Mouse (Mus musculus) kidney, embryonic 16.5 days (tissue): ENCODE data around the gene Nanos2. TPM values are rescaled to one million over a fixed set of nuclear protein-coding genes. Genes with fewer than 3 reads are reported as not detected.
A peak's percentile ranks its signal among the peaks of the same experiment; 100 is the strongest.

Experiments
- ATAC-seq: fragments of 200-750 bp; cut with Nextera tagmentation; 2 replicates; pipeline ENCODE4 v1.8.0; 2017; ENCODE audit warnings: moderate TSS enrichment; ENCODE audit not compliant: low FRiP score, low TSS enrichment
- H3K27ac ChIP-seq: fragments of 300-500 bp; sonication (generic); 2 replicates; pipeline ENCODE4 v1.5.1; 2014; ENCODE audit warnings: low read length
- H3K27me3 ChIP-seq: fragments of 300-500 bp; sonication (generic); 2 replicates; pipeline ENCODE4 v1.6.1; 2014; ENCODE audit warnings: low read length, control low read depth, mixed read lengths; ENCODE audit not compliant: insufficient read depth
- H3K36me3 ChIP-seq: fragments of 300-500 bp; sonication (generic); 2 replicates; pipeline ENCODE4 v1.6.1; 2014; ENCODE audit warnings: low read length, control low read depth, mixed read lengths; ENCODE audit not compliant: insufficient read depth
- H3K4me1 ChIP-seq: fragments of 300-500 bp; sonication (generic); 2 replicates; pipeline ENCODE4 v1.6.1; 2014; ENCODE audit warnings: low read length, control low read depth, mixed read lengths; ENCODE audit not compliant: insufficient read depth
- H3K4me2 ChIP-seq: fragments of 300-500 bp; sonication (generic); replicated peaks from 2 replicates; pipeline ENCODE4 v1.6.1; 2014; ENCODE audit warnings: low read depth, low read length
- H3K4me3 ChIP-seq: fragments of 300-500 bp; sonication (generic); 2 replicates; pipeline ENCODE4 v1.5.1; 2014; ENCODE audit warnings: mild to moderate bottlenecking, low read length
- H3K9ac ChIP-seq: fragments of 300-500 bp; sonication (generic); replicated peaks from 2 replicates; pipeline ENCODE4 v1.6.1; 2014; ENCODE audit warnings: low read length
- H3K9me3 ChIP-seq: fragments of 300-500 bp; sonication (generic); 2 replicates; pipeline ENCODE4 v1.6.1; 2016; ENCODE audit warnings: low read length, control low read depth
- whole genome bisulfite sequencing: fragments of 180-500 bp; shearing (Covaris S2); extraction: QIAGEN DNeasy Blood & Tissue Kit; methylation state at CpG from one replicate; pipeline ENCODE4 v1.1.7; 2014; 5-methylcytosine and 5-hydroxymethylcytosine counted together
- polyA plus RNA-seq: library from polyadenylated mRNA; unstranded; fragments of >200 nt; fragmentation: Nextera tagmentation; extraction: Ambion mirVana; gene quantifications from 2 replicates; pipeline ENCODE4 v1.2.1, GENCODE M21; 2015

The Nanos2 gene
- polyA plus RNA-seq, 1 experiment from 2014 or later = not detected

DNA sequence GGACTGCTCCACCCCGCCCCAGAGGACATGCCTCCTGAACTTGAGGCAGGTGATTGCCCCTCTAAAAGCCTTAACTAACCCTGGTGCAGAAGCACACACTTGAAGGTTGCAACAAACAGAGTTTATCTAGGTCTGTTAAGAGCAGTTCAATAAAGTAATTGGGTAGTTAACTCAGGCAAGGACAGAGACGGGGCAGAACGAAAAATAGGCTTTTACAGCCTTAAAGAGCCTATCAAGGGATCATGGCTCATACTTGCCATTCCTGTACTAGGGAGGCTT, 14.5 kb downstream of the Nanos2 start:
- no peaks in the 10 kb centered on the region for H3K27me3 ChIP-seq
- no peak overlapping the region for H3K4me3 ChIP-seq
- H3K27ac ChIP-seq = peak overlapping the region; percentile 1; the same call in 1 of the 2 replicates
- 43% methylated on average over 3 of the region's 3 CpGs for WGBS
- peaks cover 14% of the 10 kb centered on the region for H3K36me3 ChIP-seq
- no peak overlapping the region for H3K9ac ChIP-seq
- peaks cover 43% of the 10 kb centered on the region for H3K4me1 ChIP-seq
- ATAC-seq = no peak
- H3K4me2 ChIP-seq = no peak overlapping the region
- no peaks in the 10 kb centered on the region for H3K9me3 ChIP-seq

DNA sequence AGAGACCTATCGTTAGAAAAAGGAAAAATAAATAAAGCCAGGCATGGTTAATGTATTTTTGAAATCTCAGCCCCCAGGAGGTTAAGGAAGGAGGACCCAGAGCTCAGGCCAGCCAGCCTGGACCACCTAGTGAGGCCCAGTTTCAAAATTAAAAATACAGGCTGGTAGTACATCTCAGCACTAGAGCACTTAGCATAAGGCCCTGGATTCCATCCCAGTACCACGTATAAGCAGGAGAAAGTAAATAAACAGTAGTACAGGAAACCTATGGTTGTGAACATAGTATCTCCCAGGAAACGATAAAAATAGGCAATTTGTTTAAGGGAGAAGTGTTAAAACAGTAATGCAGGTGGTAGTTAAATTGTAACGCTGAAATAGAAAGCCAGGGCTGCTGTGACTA, 14.9 kb downstream of the Nanos2 start:
- 23% methylated on average over 4 of the region's 4 CpGs for WGBS
- peak overlapping the region; percentile 79 for H3K9ac ChIP-seq
- ATAC-seq = no peak

DNA sequence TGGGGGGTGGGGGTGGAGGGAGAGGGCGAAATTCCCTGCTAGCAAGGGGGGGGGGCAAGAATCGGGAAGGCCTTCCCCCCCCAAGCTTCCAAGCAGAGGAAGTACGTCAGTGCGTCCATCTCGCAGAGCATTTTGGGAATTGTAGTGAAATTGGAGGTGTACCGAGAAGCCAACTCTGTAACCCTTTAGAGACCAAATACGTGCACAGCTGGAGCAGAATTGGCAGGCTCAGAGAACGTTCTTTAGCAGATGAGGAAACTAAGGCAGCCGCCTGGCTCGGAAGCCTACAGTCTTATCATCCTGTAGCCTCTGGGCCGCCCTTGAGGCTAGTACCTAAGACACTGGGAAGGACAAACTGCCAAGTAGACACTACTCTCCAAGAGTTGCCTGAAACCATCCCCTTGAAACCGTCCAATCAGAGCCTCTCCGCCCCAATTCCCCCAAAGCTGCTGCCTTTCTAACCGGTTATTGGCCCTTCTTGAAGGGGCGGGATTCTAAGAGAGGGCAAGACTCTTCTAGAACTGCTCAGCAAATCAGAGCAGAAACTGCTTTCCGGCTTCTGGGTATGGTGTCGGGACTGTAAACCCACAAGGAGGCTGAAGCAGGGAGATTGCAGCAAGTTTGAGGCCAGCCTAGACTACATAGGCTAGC, 15.8 kb downstream of the Nanos2 start:
- no peaks in the 10 kb centered on the region for H3K9me3 ChIP-seq
- WGBS = 1% methylated on average over 17 of the region's 17 CpGs
- no peaks in the 10 kb centered on the region for H3K27me3 ChIP-seq
- peak overlapping the region; percentile 70 for H3K4me2 ChIP-seq
- H3K9ac ChIP-seq = peak overlapping the region; percentile 79
- peak; percentile 18 for ATAC-seq
- peak overlapping the region; percentile 63; the same call in 1 of the 2 replicates for H3K27ac ChIP-seq
- peak overlapping the region; percentile 47 for H3K4me3 ChIP-seq
- H3K36me3 ChIP-seq = peaks cover 16% of the 10 kb centered on the region
- peaks cover 56% of the 10 kb centered on the region for H3K4me1 ChIP-seq

More for the DNA sequence above, 14.9 kb downstream of the Nanos2 start:
- Histone ChIP-seq H3K4me2 (peak overlapping the region; percentile 70), H3K9me3 (no peaks in the 10 kb centered on the region), H3K4me3 (peak overlapping the region; percentile 47), H3K36me3 (peaks cover 12% of the 10 kb centered on the region), H3K27me3 (no peaks in the 10 kb centered on the region), H3K27ac (peak overlapping the region; percentile 1), H3K4me1 (peaks cover 47% of the 10 kb centered on the region)

DNA sequence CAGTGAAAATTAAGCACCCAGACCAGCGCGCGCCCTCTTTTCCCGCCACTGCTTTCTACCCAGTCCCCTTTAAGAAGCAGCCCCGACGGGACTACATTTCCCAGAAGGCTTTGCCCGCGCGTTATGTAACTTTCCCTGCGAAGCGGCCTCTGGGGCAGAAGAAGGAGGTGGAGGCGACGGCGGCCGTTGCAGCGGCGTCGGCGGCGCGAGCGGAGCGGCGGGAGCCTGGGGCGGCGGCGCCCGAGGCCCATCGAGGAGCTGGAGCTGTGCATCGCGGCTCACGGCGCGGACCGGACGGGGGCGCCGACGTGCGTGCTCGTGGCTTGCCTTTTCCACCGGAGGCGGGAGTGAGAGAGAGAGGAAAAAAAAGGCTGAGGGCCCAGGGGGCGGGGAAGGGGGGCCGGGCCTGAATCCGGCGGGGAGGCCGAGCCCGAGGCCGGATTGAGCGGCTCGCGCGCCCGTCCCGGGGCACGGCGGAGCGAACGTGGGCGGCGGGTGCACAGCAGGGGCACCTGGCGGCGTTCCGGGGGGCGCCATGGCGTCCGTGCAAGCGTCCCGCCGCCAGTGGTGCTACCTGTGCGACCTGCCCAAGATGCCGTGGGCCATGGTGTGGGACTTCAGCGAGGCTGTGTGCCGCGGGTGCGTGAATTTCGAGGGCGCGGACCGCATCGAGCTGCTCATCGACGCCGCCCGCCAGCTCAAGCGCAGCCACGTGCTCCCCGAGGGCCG, 16.9 kb downstream of the Nanos2 start, which contains the start of gene Irf2bp1:
Gene Irf2bp1, plus strand, starts transcription at position 143 of the 729 bp plus-strand sequence.
- peak; percentile 62 for ATAC-seq
- H3K27me3 ChIP-seq = no peaks in the 10 kb centered on the region
- H3K27ac ChIP-seq = peak within 1 kb of the TSS; percentile 97
- H3K9me3 ChIP-seq = no peaks in the 10 kb centered on the region
- H3K4me3 ChIP-seq = peak within 1 kb of the TSS; percentile 86
- H3K9ac ChIP-seq = peak within 1 kb of the TSS; percentile 95
- peak within 1 kb of the TSS; percentile 98 for H3K4me2 ChIP-seq
- WGBS = under 1% methylated on average over 68 of the region's 90 CpGs
- peaks cover 16% of the 10 kb centered on the region for H3K36me3 ChIP-seq
- H3K4me1 ChIP-seq = peaks cover 57% of the 10 kb centered on the region

DNA sequence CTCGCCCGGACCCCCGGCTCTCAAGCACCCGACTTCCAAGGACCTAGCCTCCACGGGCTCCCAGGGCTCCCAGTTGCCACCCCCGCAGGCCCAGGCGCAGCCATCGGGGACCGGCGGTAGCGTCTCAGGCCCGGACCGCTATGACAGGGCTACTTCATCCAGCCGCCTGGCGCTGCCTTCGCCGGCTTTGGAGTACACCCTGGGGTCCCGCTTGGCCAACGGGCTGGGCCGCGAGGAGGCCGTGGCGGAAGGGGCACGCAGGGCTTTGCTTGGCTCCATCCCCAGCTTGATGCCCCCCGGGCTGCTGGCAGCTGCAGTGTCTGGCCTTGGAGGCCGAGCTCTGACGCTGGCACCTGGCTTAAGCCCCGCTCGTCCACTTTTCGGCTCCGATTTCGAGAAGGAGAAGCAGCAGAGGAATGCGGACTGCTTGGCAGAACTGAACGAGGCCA, 17.5 kb downstream of the Nanos2 start:
- peak overlapping the region; percentile 95 for H3K9ac ChIP-seq
- H3K36me3 ChIP-seq = peaks cover 16% of the 10 kb centered on the region
- 6% methylated on average over 34 of the region's 34 CpGs for WGBS
- peak overlapping the region; percentile 97 for H3K27ac ChIP-seq
- no peaks in the 10 kb centered on the region for H3K27me3 ChIP-seq
- H3K9me3 ChIP-seq = no peaks in the 10 kb centered on the region
- H3K4me1 ChIP-seq = peaks cover 57% of the 10 kb centered on the region
- H3K4me3 ChIP-seq = peak overlapping the region; percentile 86
- ATAC-seq = 0 out of 2 replicates have a peak, but pooled peaks have one; percentile 3
- peak overlapping the region; percentile 98 for H3K4me2 ChIP-seq

DNA sequence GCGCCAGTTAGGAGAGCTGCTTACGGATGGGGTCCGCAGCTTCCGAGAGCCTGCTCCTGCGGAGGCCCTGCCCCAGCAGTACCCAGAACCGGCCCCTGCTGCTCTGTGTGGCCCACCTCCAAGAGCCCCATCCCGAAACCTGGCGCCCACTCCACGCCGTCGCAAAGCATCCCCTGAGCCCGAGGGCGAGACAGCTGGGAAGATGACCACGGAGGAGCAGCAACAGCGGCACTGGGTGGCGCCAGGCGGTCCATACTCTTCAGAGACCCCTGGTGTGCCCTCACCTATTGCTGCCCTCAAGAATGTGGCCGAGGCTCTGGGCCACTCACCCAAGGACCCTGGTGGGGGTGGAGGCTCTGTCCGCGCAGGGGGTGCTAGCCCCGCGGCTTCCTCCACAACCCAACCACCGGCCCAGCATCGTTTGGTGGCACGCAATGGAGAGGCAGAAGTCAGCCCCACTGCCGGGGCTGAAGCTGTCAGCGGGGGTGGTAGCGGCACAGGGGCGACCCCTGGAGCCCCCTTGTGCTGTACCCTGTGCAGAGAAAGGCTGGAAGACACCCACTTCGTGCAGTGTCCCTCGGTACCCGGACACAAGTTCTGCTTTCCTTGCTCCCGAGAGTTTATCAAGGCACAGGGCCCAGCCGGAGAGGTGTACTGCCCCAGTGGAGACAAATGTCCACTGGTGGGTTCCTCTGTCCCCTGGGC, 18.4 kb downstream of the Nanos2 start:
- Histone ChIP-seq H3K27me3 (no peaks in the 10 kb centered on the region), H3K4me1 (peaks cover 51% of the 10 kb centered on the region), H3K36me3 (peaks cover 16% of the 10 kb centered on the region), H3K9me3 (no peaks in the 10 kb centered on the region), H3K4me3 (peak overlapping the region; percentile 86), H3K27ac (no peak overlapping the region), H3K4me2 (peak overlapping the region; percentile 98), H3K9ac (peak overlapping the region; percentile 95)
- 83% methylated on average over 34 of the region's 34 CpGs for WGBS
- no peak for ATAC-seq

DNA sequence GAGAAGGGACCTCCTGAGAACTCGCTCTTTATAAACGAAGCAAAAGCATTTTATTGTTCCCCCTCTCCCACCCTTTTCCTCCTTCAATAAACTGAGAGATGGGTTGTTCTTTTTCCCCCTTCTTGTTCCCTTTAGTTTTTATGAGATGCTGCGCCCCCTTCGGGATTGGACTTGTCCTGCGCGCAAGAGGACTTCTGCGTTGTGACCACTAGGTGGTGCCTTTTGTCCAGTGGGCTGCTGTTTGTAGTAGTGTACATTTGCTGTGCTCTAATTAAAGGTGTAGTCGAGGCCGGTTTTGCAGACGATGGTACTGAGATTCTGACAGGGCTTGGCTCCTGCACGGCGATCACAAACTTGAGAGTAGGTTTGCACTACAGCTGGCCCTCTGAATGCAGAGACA, 19.3 kb downstream of the Nanos2 start:
- H3K4me3 ChIP-seq = peak overlapping the region; percentile 5; the same call in 1 of the 2 replicates
- H3K4me1 ChIP-seq = peaks cover 46% of the 10 kb centered on the region
- H3K27ac ChIP-seq = peak overlapping the region; percentile 25; the same call in 1 of the 2 replicates

DNA sequence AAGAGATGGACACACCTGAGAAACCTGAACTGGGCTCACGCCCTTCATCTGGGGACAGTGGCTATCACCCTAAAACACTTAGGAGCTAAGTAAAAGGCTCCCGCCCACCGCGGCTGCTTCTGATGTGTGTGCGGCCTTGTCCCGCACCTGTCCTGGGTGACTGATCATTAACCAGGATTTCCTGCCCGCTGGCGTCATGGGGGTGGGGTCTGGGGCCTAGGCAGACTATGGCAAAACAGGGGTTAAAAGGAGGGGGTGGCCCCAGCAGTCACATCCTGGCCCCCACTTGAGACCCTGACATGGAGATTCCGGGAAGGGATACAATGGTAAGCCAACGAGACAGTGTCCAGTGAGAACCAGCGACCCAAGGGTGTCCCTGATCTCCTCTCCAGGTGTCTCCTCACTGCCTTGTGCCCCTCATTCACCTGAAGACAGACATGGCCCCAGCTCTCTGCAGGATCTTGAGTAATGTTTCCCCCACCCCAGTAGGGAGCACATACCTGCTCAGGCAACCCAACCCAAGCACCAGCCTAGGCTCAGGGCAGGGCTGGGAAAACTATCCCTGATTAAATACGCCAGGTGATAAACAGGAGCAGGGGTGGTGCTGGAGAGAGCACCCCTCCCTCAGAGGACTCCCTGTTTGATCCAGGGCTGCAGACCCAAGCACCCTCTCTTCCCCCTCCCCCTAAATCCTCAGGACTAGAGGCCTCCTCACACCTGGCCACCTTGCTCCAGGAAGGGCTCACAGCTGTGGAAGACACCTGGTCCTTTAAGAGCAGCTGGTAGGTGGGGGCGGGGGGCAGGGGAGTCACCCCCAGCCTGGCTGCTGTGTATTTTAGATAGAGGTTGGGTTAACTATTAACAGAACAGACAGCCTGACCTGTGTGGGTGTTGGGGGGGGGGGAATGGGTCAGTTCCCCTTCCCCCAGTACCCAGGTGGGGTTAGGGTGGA, 20.1 kb downstream of the Nanos2 start:
- WGBS = 45% methylated on average over 13 of the region's 13 CpGs
- Histone ChIP-seq H3K4me3 (peak overlapping the region; percentile 8; the same call in 1 of the 2 replicates), H3K27ac (peak overlapping the region; percentile 44), H3K9ac (peak overlapping the region; percentile 35; the same call in 1 of the 2 replicates), H3K4me1 (peaks cover 46% of the 10 kb centered on the region), H3K27me3 (no peaks in the 10 kb centered on the region), H3K9me3 (no peaks in the 10 kb centered on the region), H3K4me2 (peak overlapping the region; percentile 28), H3K36me3 (peaks cover 16% of the 10 kb centered on the region)
- no peak for ATAC-seq

More for the DNA sequence above, 19.3 kb downstream of the Nanos2 start:
- peaks cover 16% of the 10 kb centered on the region for H3K36me3 ChIP-seq
- no peak for ATAC-seq
- 8% methylated on average over 12 of the region's 12 CpGs for WGBS
- H3K9ac ChIP-seq = peak overlapping the region; percentile 28; the same call in 1 of the 2 replicates
- H3K27me3 ChIP-seq = no peaks in the 10 kb centered on the region
- no peaks in the 10 kb centered on the region for H3K9me3 ChIP-seq
- H3K4me2 ChIP-seq = peak overlapping the region; percentile 98

DNA sequence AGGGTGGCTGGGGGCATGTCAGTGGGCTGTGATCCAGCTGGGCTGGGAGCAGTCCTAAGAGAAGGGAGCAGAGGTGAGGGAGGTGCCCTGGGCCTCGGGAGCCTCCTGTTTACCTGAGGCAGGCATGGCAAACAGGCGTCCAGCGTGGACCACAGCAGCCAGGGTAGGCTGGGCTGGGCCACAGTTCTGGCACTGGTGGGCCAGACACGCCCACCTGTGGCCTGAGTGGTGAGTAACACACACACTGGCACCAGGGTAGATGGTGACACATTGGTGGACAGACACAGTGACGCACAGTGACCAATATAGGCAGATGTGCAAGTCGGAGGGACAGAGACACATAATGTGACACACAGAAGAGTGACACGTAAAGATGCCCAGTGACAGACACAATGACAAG, 23.4 kb downstream of the Nanos2 start:
- peaks cover 38% of the 10 kb centered on the region for H3K4me1 ChIP-seq
- no peak overlapping the region for H3K27ac ChIP-seq
- no peak overlapping the region for H3K4me3 ChIP-seq
- H3K4me2 ChIP-seq = no peak overlapping the region
- WGBS = 84% methylated on average over 7 of the region's 7 CpGs
- H3K9ac ChIP-seq = no peak overlapping the region
- H3K27me3 ChIP-seq = no peaks in the 10 kb centered on the region
- no peaks in the 10 kb centered on the region for H3K9me3 ChIP-seq
- peaks cover 10% of the 10 kb centered on the region for H3K36me3 ChIP-seq
- no peak for ATAC-seq
